Mouse (Mus musculus) testis, adult 2 months (tissue): ENCODE results near the gene Ube2n.

Source experiments
- CTCF ChIP-seq: fragments of 200-500 bp; IDR thresholded peaks from 2 replicates; pipeline ENCODE4 v1.5.1; 2012; ENCODE audit warnings: low read depth, mild to moderate bottlenecking, inconsistent platforms, low read length, moderate library complexity; ENCODE audit not compliant: control insufficient read depth, insufficient read depth, insufficient replicate concordance
- POLR2A ChIP-seq: fragments of 200-500 bp; IDR thresholded peaks from 2 replicates; pipeline ENCODE4 v1.6.1; 2012; ENCODE audit warnings: low read depth, mild to moderate bottlenecking, inconsistent platforms, low read length, moderate library complexity; ENCODE audit not compliant: control insufficient read depth

- TF ChIP-seq CTCF = no peak
- TF ChIP-seq POLR2A = no peak
Observed at GRCm38 (mm10) chr10:95577567-95577950, 62.6 kb downstream of the Ube2n start.
